Mouse (Mus musculus): ENCODE measurements around the gene Ppm1f.
"Not testable (repeated sequence)": the region's sequence is repeated elsewhere in the genome, so short reads cannot be mapped to it uniquely, and the experiment has no call there.

The Ppm1f gene

GRCm38 (mm10) chr16:16896382-16897055 is at the start of gene Ppm1f:
Gene Ppm1f, plus strand, starts transcription at chr16:16896469.
- peak; percentile 97 for DNase-seq (ENCODE audit: low read depth, low spot score)
- Histone ChIP-seq H3K27me3 (ENCODE audit: control insufficient read depth, insufficient read depth, low read length, poor library complexity, severe bottlenecking) (no peaks in the 10 kb centered on the region), H3K36me3 (ENCODE audit: control insufficient read depth, insufficient read depth, low read length, poor library complexity, severe bottlenecking) (peaks cover 3% of the 10 kb centered on the region; the same call in 1 of the 2 replicates)

- no peaks in the 10 kb centered on the region for H3K36me3 ChIP-seq (ENCODE audit: control insufficient read depth, insufficient read depth, low read length, poor library complexity, severe bottlenecking)
- DNase-seq (ENCODE audit: low read depth, low spot score), result no peak
These were observed 47.1 kb upstream of the Ppm1f start for GRCm38 (mm10) chr16:16849196-16849595.

GRCm38 (mm10) chr16:16852411-16852810 is 43.9 kb upstream of the Ppm1f start:
- DNase-seq (ENCODE audit: low read depth, low spot score), result no peak
- H3K27me3 ChIP-seq (ENCODE audit: control insufficient read depth, insufficient read depth, low read length, poor library complexity, severe bottlenecking), result no peaks in the 10 kb centered on the region
- no peaks in the 10 kb centered on the region for H3K36me3 ChIP-seq (ENCODE audit: control insufficient read depth, insufficient read depth, low read length, poor library complexity, severe bottlenecking)

More at GRCm38 (mm10) chr16:16849196-16849595, 47.1 kb upstream of the Ppm1f start:
- no peaks in the 10 kb centered on the region for H3K27me3 ChIP-seq (ENCODE audit: control insufficient read depth, insufficient read depth, low read length, poor library complexity, severe bottlenecking)

GRCm38 (mm10) chr16:16854836-16855235 is 41.4 kb upstream of the Ppm1f start:
- no peaks in the 10 kb centered on the region for H3K27me3 ChIP-seq (ENCODE audit: control insufficient read depth, insufficient read depth, low read length, poor library complexity, severe bottlenecking)
- DNase-seq (ENCODE audit: low read depth, low spot score), result peak; percentile 80
- no peaks in the 10 kb centered on the region for H3K36me3 ChIP-seq (ENCODE audit: control insufficient read depth, insufficient read depth, low read length, poor library complexity, severe bottlenecking)

- no peaks in the 10 kb centered on the region for H3K27me3 ChIP-seq (ENCODE audit: control insufficient read depth, insufficient read depth, low read length, poor library complexity, severe bottlenecking)
- no peak for DNase-seq (ENCODE audit: low read depth, low spot score)
- H3K36me3 ChIP-seq (ENCODE audit: control insufficient read depth, insufficient read depth, low read length, poor library complexity, severe bottlenecking), result no peaks in the 10 kb centered on the region
These were observed 40.7 kb upstream of the Ppm1f start for GRCm38 (mm10) chr16:16855541-16855940.

GRCm38 (mm10) chr16:16856054-16856453 is 40.2 kb upstream of the Ppm1f start:
- H3K36me3 ChIP-seq (ENCODE audit: control insufficient read depth, insufficient read depth, low read length, poor library complexity, severe bottlenecking); DNase-seq (ENCODE audit: low read depth, low spot score); H3K27me3 ChIP-seq (ENCODE audit: control insufficient read depth, insufficient read depth, low read length, poor library complexity, severe bottlenecking): not testable (repeated sequence)

GRCm38 (mm10) chr16:16856731-16857476 is 39.4 kb upstream of the Ppm1f start:
- DNase-seq (ENCODE audit: low read depth, low spot score), result no peak
- Histone ChIP-seq H3K27me3 (ENCODE audit: control insufficient read depth, insufficient read depth, low read length, poor library complexity, severe bottlenecking) (no peaks in the 10 kb centered on the region), H3K36me3 (ENCODE audit: control insufficient read depth, insufficient read depth, low read length, poor library complexity, severe bottlenecking) (no peaks in the 10 kb centered on the region)

GRCm38 (mm10) chr16:16862288-16862687 is 34.0 kb upstream of the Ppm1f start:
- Histone ChIP-seq H3K27me3 (ENCODE audit: control insufficient read depth, insufficient read depth, low read length, poor library complexity, severe bottlenecking) (no peaks in the 10 kb centered on the region), H3K36me3 (ENCODE audit: control insufficient read depth, insufficient read depth, low read length, poor library complexity, severe bottlenecking) (no peaks in the 10 kb centered on the region)
- DNase-seq (ENCODE audit: low read depth, low spot score), result no peak

- Histone ChIP-seq H3K36me3 (ENCODE audit: control insufficient read depth, insufficient read depth, low read length, poor library complexity, severe bottlenecking) (no peaks in the 10 kb centered on the region), H3K27me3 (ENCODE audit: control insufficient read depth, insufficient read depth, low read length, poor library complexity, severe bottlenecking) (no peaks in the 10 kb centered on the region)
- no peak for DNase-seq (ENCODE audit: low read depth, low spot score)
These were observed 32.3 kb upstream of the Ppm1f start, which contains the start of gene Igll1 for GRCm38 (mm10) chr16:16863978-16864377. Gene Igll1, minus strand, starts transcription at chr16:16863985.

GRCm38 (mm10) chr16:16865217-16865616 is 31.1 kb upstream of the Ppm1f start:
- no peaks in the 10 kb centered on the region for H3K36me3 ChIP-seq (ENCODE audit: control insufficient read depth, insufficient read depth, low read length, poor library complexity, severe bottlenecking)
- peak; percentile 20 for DNase-seq (ENCODE audit: low read depth, low spot score)
- H3K27me3 ChIP-seq (ENCODE audit: control insufficient read depth, insufficient read depth, low read length, poor library complexity, severe bottlenecking), result no peaks in the 10 kb centered on the region

- peak; percentile 17 for DNase-seq (ENCODE audit: low read depth, low spot score)
- Histone ChIP-seq H3K27me3 (ENCODE audit: control insufficient read depth, insufficient read depth, low read length, poor library complexity, severe bottlenecking) (no peaks in the 10 kb centered on the region), H3K36me3 (ENCODE audit: control insufficient read depth, insufficient read depth, low read length, poor library complexity, severe bottlenecking) (no peaks in the 10 kb centered on the region)
These were observed 30.3 kb upstream of the Ppm1f start for GRCm38 (mm10) chr16:16865696-16866561.

- DNase-seq (ENCODE audit: low read depth, low spot score), result no peak
- H3K27me3 ChIP-seq (ENCODE audit: control insufficient read depth, insufficient read depth, low read length, poor library complexity, severe bottlenecking), result no peaks in the 10 kb centered on the region
- no peaks in the 10 kb centered on the region for H3K36me3 ChIP-seq (ENCODE audit: control insufficient read depth, insufficient read depth, low read length, poor library complexity, severe bottlenecking)
These were observed 26.0 kb upstream of the Ppm1f start for GRCm38 (mm10) chr16:16870241-16870616.

GRCm38 (mm10) chr16:16870617-16871331 is 25.5 kb upstream of the Ppm1f start, which contains the start of the genes Top3b and Vpreb1:
Gene Top3b, plus strand, starts transcription at chr16:16870736.
Gene Vpreb1, minus strand, starts transcription at chr16:16870843.
- no peaks in the 10 kb centered on the region for H3K36me3 ChIP-seq (ENCODE audit: control insufficient read depth, insufficient read depth, low read length, poor library complexity, severe bottlenecking)
- H3K27me3 ChIP-seq (ENCODE audit: control insufficient read depth, insufficient read depth, low read length, poor library complexity, severe bottlenecking), result no peaks in the 10 kb centered on the region
- DNase-seq (ENCODE audit: low read depth, low spot score), result peak; percentile 93

GRCm38 (mm10) chr16:16879025-16879424 is 17.2 kb upstream of the Ppm1f start:
- Histone ChIP-seq H3K27me3 (ENCODE audit: control insufficient read depth, insufficient read depth, low read length, poor library complexity, severe bottlenecking) (no peaks in the 10 kb centered on the region), H3K36me3 (ENCODE audit: control insufficient read depth, insufficient read depth, low read length, poor library complexity, severe bottlenecking) (peaks cover 29% of the 10 kb centered on the region; the same call in 1 of the 2 replicates)
- no peak for DNase-seq (ENCODE audit: low read depth, low spot score)
